Mouse (Mus musculus): ENCODE results near the gene Arap1.

- TF ChIP-seq E2F4 (IDR thresholded peaks at IDR 0.05; ENCODE audit: insufficient replicate concordance, low read depth, low read length) (no peak), POLR2A (IDR thresholded peaks at IDR 0.05; ENCODE audit: low read depth, low read length) (no peak), POLR2AphosphoS2 (IDR thresholded peaks at IDR 0.05; ENCODE audit: low read depth, low read length) (no peak), SIN3A (IDR thresholded peaks at IDR 0.05; ENCODE audit: low read length) (no peak), USF2 (conservative IDR thresholded peaks at IDR 0.05; ENCODE audit: low read depth, low read length) (no peak)
Measured at GRCm38 (mm10) chr7:101360406-101360805, 12.5 kb downstream of the Arap1 start.

Measured in CH12.LX (cell line).